Mouse (Mus musculus): ENCODE measurements around the gene Hip1r.
"Not testable (repeated sequence)": the region's sequence is repeated elsewhere in the genome, so short reads cannot be mapped to it uniquely, and the experiment has no call there.

The Hip1r gene

GRCm38 (mm10) chr5:124036341-124036740 lies 62.9 kb downstream of the Hip1r start:
- no peak for DNase-seq (ENCODE audit: low spot score in 2 of 2)

- no peak for DNase-seq (ENCODE audit: low spot score in 2 of 2)
Measured at GRCm38 (mm10) chr5:124036836-124037235, 63.4 kb downstream of the Hip1r start.

- no peak for DNase-seq (ENCODE audit: low spot score in 2 of 2)
Measured at GRCm38 (mm10) chr5:124039602-124040001, 66.2 kb downstream of the Hip1r start.

GRCm38 (mm10) chr5:124041097-124041496 lies 67.7 kb downstream of the Hip1r start:
- no peak for DNase-seq (ENCODE audit: low spot score in 2 of 2)

- peak in 1 of 2 experiments; percentile 50 for DNase-seq (ENCODE audit: low spot score in 2 of 2)
Measured at GRCm38 (mm10) chr5:124043212-124043978, 70.0 kb downstream of the Hip1r start.

- DNase-seq (ENCODE audit: low spot score in 2 of 2): no peak
Measured at GRCm38 (mm10) chr5:124043999-124044398, 70.6 kb downstream of the Hip1r start.

GRCm38 (mm10) chr5:124045453-124046010 lies 72.1 kb downstream of the Hip1r start:
- no peak for DNase-seq (ENCODE audit: low spot score in 2 of 2)

GRCm38 (mm10) chr5:124046741-124047401 lies 73.4 kb downstream of the Hip1r start:
- peak; percentile 64 to 70 for DNase-seq (ENCODE audit: low spot score in 2 of 2)

GRCm38 (mm10) chr5:124049249-124050045 lies 76.0 kb downstream of the Hip1r start:
- DNase-seq (ENCODE audit: low spot score in 2 of 2): no peak

- DNase-seq (ENCODE audit: low spot score in 2 of 2): no peak
Measured at GRCm38 (mm10) chr5:124050095-124051050, 76.9 kb downstream of the Hip1r start.

- no peak for DNase-seq (ENCODE audit: low spot score in 2 of 2)
Measured at GRCm38 (mm10) chr5:124051899-124052491, 78.6 kb downstream of the Hip1r start.

GRCm38 (mm10) chr5:124052641-124053040 lies 79.2 kb downstream of the Hip1r start:
- not testable (repeated sequence) for DNase-seq (ENCODE audit: low spot score in 2 of 2)

Data from urinary bladder, postnatal 4 days (tissue).